Mouse (Mus musculus): Measurements from ENCODE around the gene Foxi2. TPM values are rescaled to one million over a fixed set of nuclear protein-coding genes. Genes with fewer than 3 reads are reported as not detected.

Foxi2 gene
- polyA plus RNA-seq, 1 experiment from 2014 or later: 0.36 TPM

DNA sequence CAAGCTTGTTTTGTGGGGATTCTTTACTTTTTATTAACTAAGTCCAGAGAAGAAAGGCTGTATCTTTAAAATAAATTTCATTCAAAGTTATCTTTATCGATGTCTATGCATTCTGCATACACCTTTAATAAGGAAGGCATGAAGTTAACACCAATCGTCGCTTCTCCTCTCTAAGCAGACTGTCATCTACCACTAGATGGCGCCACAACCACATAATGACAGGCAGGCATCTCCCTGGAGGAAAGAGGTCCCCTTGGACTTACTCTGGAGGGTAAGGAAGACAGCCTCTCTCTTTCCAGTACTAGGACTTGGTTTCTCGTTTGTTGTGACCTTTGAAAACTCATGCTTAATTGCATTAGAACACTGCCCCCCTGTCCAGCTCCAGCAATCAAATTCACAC, 6.7 kb upstream of the Foxi2 start:
- no peak overlapping the region for H3K9ac ChIP-seq (replicated peaks)
- H3K27ac ChIP-seq: no peak overlapping the region
- WGBS: 10% methylated on average over 5 of the region's 5 CpGs
- H3K9me3 ChIP-seq: no peaks in the 10 kb centered on the region
- no peaks in the 10 kb centered on the region for H3K36me3 ChIP-seq
- no peak for ATAC-seq (ENCODE audit: insufficient number of reproducible peaks, insufficient read depth, low FRiP score, low TSS enrichment, low read depth)
- no peaks in the 10 kb centered on the region for H3K4me1 ChIP-seq (replicated peaks)
- H3K4me3 ChIP-seq (replicated peaks): no peak overlapping the region
- no peak overlapping the region for H3K4me2 ChIP-seq
- H3K27me3 ChIP-seq: peaks cover 26% of the 10 kb centered on the region

DNA sequence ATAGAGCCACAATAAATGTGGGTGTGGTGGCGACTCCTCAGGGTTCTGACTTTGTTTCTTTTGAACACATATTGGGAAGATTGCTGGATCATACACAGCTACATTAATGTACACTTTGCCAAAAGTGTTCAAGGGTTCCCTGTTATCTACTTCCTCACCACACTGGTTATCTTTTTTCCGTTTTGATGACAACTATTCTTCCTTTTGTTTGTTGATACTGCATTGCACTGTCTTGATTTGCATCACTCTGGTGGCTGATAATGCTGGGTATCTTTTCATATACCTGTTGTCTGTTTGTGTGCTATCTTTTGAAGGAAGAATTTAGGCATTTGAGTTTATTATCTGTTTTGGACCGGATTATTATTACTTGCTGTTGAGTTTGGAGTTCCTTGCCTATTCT, 3.3 kb upstream of the Foxi2 start:
- ATAC-seq (ENCODE audit: insufficient number of reproducible peaks, insufficient read depth, low FRiP score, low TSS enrichment, low read depth): no peak
- 73% methylated on average over 3 of the region's 3 CpGs for WGBS
- Histone ChIP-seq H3K27me3 (peaks cover 56% of the 10 kb centered on the region), H3K9ac (replicated peaks) (no peak overlapping the region), H3K4me1 (replicated peaks) (peaks cover 8% of the 10 kb centered on the region; the same call in 1 of the 2 replicates), H3K4me2 (no peak overlapping the region), H3K9me3 (no peaks in the 10 kb centered on the region), H3K4me3 (replicated peaks) (no peak overlapping the region), H3K27ac (no peak overlapping the region), H3K36me3 (no peaks in the 10 kb centered on the region)

DNA sequence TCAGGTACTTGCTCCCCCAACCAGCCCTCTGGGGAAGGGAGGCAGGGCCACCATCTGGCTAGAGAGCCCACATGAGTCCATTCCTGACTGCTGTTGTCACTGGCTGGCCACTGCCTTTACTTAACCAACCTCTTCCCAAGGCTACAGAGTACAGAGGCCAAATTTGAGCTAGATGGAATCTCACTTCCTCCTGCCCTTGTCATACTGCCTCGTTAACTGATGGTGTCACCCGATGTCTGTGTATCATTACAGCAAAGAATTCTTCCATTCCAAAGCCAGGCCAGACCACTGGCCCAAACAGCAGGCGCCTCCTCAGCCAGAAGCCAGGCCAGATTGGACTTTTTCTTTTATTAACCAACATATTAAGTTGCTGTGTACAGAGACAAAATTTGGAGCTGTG, 1.6 kb upstream of the Foxi2 start:
- 66% methylated on average over 3 of the region's 3 CpGs for WGBS
- peaks cover 8% of the 10 kb centered on the region; the same call in 1 of the 2 replicates for H3K4me1 ChIP-seq (replicated peaks)
- H3K36me3 ChIP-seq: no peaks in the 10 kb centered on the region
- H3K27ac ChIP-seq: no peak overlapping the region
- H3K4me2 ChIP-seq: no peak overlapping the region
- H3K9ac ChIP-seq (replicated peaks): no peak overlapping the region
- H3K9me3 ChIP-seq: no peaks in the 10 kb centered on the region
- no peak overlapping the region for H3K4me3 ChIP-seq (replicated peaks)
- H3K27me3 ChIP-seq: peaks cover 59% of the 10 kb centered on the region
- ATAC-seq (ENCODE audit: insufficient number of reproducible peaks, insufficient read depth, low FRiP score, low TSS enrichment, low read depth): no peak

DNA sequence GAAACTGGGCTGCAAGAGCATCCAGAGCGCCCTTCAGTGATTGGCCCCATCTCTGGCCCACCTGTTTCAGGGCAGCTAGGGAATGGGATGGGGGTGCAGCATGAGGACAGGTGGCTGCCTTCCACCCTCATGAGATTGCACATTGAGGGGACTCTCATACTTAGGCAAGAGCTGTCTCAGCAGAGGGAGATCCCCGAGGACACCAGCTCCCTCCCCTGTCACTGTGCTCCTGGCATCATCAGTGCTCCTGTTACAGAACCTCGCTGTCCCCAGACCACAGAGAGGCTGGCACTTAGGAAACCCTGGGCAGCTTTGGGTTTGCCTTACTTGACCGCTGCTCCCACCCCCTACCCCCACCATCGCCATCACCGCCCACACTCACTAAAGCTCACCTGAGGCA, 2.2 kb downstream of the Foxi2 start:
- peaks cover 68% of the 10 kb centered on the region for H3K27me3 ChIP-seq
- H3K4me2 ChIP-seq: no peak overlapping the region

DNA sequence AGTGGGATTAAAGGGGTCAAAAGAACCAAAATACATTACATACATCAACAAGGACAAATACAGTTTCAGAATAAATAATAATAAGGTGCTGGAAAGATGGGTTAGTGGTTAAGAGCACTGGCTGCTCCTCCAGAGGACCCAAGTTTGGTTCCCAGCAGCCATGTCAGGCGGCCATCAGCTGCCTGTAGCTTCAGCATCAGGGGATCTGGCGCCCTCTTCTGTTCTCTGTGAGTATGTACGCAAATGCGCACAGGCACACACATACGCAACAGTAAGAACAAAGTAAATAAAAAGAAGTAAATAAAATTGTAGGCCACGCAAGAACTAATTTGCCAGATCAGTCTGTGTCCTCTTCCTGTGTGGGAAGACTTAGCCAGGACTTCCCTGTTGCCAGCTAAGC, 18.7 kb downstream of the Foxi2 start:
- Histone ChIP-seq H3K4me2 (no peak overlapping the region), H3K9me3 (no peaks in the 10 kb centered on the region), H3K9ac (replicated peaks) (no peak overlapping the region), H3K4me1 (replicated peaks) (no peaks in the 10 kb centered on the region), H3K36me3 (no peaks in the 10 kb centered on the region), H3K27me3 (no peaks in the 10 kb centered on the region), H3K4me3 (replicated peaks) (no peak overlapping the region), H3K27ac (no peak overlapping the region)
- WGBS: 93% methylated on average over 6 of the region's 6 CpGs
- ATAC-seq (ENCODE audit: insufficient number of reproducible peaks, insufficient read depth, low FRiP score, low TSS enrichment, low read depth): no peak

More for the DNA sequence above, 2.2 kb downstream of the Foxi2 start:
- H3K9me3 ChIP-seq: no peaks in the 10 kb centered on the region
- peaks cover 8% of the 10 kb centered on the region; the same call in 1 of the 2 replicates for H3K4me1 ChIP-seq (replicated peaks)
- no peaks in the 10 kb centered on the region for H3K36me3 ChIP-seq
- ATAC-seq (ENCODE audit: insufficient number of reproducible peaks, insufficient read depth, low FRiP score, low TSS enrichment, low read depth): no peak
- 51% methylated on average over 6 of the region's 6 CpGs for WGBS
- no peak overlapping the region for H3K27ac ChIP-seq
- H3K4me3 ChIP-seq (replicated peaks): no peak overlapping the region
- H3K9ac ChIP-seq (replicated peaks): no peak overlapping the region

DNA sequence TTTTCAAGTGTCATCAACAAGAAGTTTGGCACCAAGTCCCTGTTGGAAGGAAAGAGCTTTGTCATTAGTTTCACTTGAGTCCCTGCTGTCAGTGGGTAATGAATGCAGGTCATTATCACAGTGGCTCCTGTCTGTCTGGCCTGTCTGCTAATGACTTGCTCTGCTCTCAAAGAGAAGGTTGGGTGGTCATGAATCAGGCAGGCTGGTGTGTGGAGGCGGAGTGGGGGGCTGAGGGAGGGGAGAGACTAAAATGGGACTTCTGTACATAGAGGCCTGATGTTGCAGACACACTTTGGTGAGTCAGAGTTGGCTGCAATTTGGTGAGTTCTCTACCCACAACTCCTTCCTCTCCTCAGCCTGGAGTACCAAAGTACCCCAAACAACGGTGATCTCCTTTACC, 20.8 kb downstream of the Foxi2 start:
- no peak overlapping the region for H3K9ac ChIP-seq (replicated peaks)
- no peak for ATAC-seq (ENCODE audit: insufficient number of reproducible peaks, insufficient read depth, low FRiP score, low TSS enrichment, low read depth)
- WGBS: 75% methylated on average over 2 of the region's 2 CpGs
- H3K36me3 ChIP-seq: no peaks in the 10 kb centered on the region
- no peak overlapping the region for H3K4me3 ChIP-seq (replicated peaks)
- no peak overlapping the region for H3K4me2 ChIP-seq
- no peaks in the 10 kb centered on the region for H3K4me1 ChIP-seq (replicated peaks)
- no peak overlapping the region for H3K27ac ChIP-seq
- no peaks in the 10 kb centered on the region for H3K27me3 ChIP-seq
- H3K9me3 ChIP-seq: no peaks in the 10 kb centered on the region

DNA sequence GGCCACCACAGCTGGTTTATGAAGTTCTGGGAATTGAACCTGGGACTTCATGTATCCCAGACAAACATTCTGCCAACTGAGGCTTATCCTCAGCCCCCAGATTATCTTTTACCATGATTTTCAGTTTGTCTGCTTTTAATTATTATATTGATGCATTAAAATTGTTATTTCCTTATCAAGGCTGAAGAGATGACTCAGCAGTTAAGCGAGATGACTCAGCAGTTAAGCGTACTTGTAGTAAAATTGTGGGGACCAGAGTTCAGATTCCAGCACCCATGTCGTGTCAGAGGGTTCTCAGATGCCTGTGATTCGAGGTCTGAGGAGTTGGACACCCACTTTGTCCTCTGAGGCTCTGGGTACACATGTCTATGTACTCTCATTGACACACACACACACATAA, 33.8 kb downstream of the Foxi2 start:
- ATAC-seq (ENCODE audit: insufficient number of reproducible peaks, insufficient read depth, low FRiP score, low TSS enrichment, low read depth): no peak
- Histone ChIP-seq H3K27ac (no peak overlapping the region), H3K36me3 (no peaks in the 10 kb centered on the region), H3K4me3 (replicated peaks) (no peak overlapping the region), H3K9ac (replicated peaks) (no peak overlapping the region), H3K27me3 (no peaks in the 10 kb centered on the region), H3K4me2 (no peak overlapping the region), H3K4me1 (replicated peaks) (no peaks in the 10 kb centered on the region), H3K9me3 (no peaks in the 10 kb centered on the region)
- 83% methylated on average over 4 of the region's 4 CpGs for WGBS

DNA sequence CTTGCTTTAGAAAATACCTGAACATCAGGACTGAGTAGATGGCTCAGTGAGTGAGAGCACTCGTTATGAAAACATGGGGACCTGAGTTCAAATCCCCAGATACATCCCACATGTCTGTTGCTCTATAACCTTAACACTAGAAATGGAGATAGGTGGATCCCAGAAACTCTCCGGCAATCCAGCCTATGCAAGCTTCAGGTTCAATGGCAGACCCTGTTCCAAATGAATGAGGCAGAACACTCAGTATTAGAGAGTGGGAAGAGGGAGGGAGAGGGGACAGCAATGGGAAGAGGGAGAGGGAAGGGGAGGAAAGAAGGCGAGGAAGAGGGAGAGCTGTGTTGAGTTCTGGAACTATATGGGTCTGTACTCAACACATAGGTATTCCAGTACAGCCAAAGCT, 41.2 kb downstream of the Foxi2 start:
- Histone ChIP-seq H3K27ac (no peak overlapping the region), H3K27me3 (no peaks in the 10 kb centered on the region), H3K4me3 (replicated peaks) (no peak overlapping the region), H3K4me1 (replicated peaks) (no peaks in the 10 kb centered on the region), H3K9me3 (no peaks in the 10 kb centered on the region), H3K9ac (replicated peaks) (no peak overlapping the region), H3K4me2 (no peak overlapping the region), H3K36me3 (no peaks in the 10 kb centered on the region)
- WGBS: 81% methylated on average over 3 of the region's 3 CpGs
- ATAC-seq (ENCODE audit: insufficient number of reproducible peaks, insufficient read depth, low FRiP score, low TSS enrichment, low read depth): no peak

DNA sequence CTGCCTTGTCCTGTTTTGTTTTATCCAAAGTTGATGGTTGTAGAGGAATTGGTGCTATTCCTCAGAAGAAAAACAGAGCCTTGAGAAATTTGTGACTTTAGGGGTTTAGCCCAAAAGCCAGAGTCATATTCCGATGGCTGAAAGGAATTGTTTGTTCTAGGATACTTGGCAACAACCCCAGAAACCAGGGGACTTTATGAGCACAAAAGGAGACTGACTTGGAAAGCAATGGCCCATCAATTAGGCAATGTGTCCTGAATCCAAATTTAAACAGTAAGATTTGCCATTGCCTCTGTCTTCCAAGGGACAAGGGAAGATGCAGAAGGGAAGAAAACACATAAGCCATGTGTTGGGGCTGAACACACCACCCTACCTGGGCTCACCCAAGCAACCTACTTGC, 42.3 kb downstream of the Foxi2 start:
- H3K36me3 ChIP-seq: no peaks in the 10 kb centered on the region
- H3K4me1 ChIP-seq (replicated peaks): no peaks in the 10 kb centered on the region
- H3K4me2 ChIP-seq: no peak overlapping the region
- H3K9ac ChIP-seq (replicated peaks): no peak overlapping the region
- no peak overlapping the region for H3K27ac ChIP-seq
- H3K9me3 ChIP-seq: no peaks in the 10 kb centered on the region
- WGBS: 85% methylated on average over 1 of the region's 1 CpGs
- H3K27me3 ChIP-seq: no peaks in the 10 kb centered on the region
- no peak for ATAC-seq (ENCODE audit: insufficient number of reproducible peaks, insufficient read depth, low FRiP score, low TSS enrichment, low read depth)
- H3K4me3 ChIP-seq (replicated peaks): no peak overlapping the region

DNA sequence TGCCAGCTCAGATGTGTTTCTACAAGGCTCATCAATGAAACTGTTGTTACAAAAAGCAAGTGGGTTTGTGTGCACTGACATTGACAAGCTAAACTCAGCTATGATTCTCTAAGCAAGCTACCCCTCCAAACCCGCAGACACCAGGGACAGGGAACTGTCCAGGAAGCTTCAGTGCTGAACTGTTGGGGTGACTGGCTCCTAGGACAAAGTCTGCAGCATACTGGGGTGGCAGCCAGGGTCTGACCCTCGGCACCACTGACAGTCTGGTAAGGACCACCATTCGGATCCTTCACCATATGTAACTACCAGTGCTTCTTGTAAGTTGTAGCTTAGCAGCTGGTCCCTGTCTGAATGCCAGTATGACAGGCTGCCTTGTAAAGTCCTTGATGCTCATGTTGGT, 43.6 kb downstream of the Foxi2 start:
- Histone ChIP-seq H3K27me3 (no peaks in the 10 kb centered on the region), H3K4me1 (replicated peaks) (no peaks in the 10 kb centered on the region), H3K9me3 (no peaks in the 10 kb centered on the region), H3K9ac (replicated peaks) (no peak overlapping the region), H3K36me3 (no peaks in the 10 kb centered on the region), H3K4me3 (replicated peaks) (no peak overlapping the region), H3K27ac (no peak overlapping the region), H3K4me2 (no peak overlapping the region)
- no peak for ATAC-seq (ENCODE audit: insufficient number of reproducible peaks, insufficient read depth, low FRiP score, low TSS enrichment, low read depth)
- whole genome bisulfite sequencing: 50% methylated on average over 3 of the region's 3 CpGs

Data from limb, embryonic 12.5 days (tissue).